Mouse (Mus musculus) midbrain, embryonic 11.5 days (tissue): ENCODE results near the gene Nprl2. TPM values are rescaled to one million over a fixed set of nuclear protein-coding genes. Genes with fewer than 3 reads are reported as not detected.

Source experiments
- ATAC-seq: fragments of 200-750 bp; cut with Nextera tagmentation; 2 replicates; pipeline ENCODE4 v1.8.0; 2017; ENCODE audit warnings: moderate TSS enrichment, moderate library complexity; ENCODE audit not compliant: low FRiP score
- DNase-seq: peaks from one replicate; pipeline ENCODE4 v3.0.0; 2015; ENCODE audit warnings: low spot score; ENCODE audit errors: missing footprints
- H3K27ac ChIP-seq: fragments of 300-500 bp; sonication (generic); 2 replicates; pipeline ENCODE4 v1.5.1; 2014; ENCODE audit warnings: low read depth, low read length
- H3K27me3 ChIP-seq: fragments of 300-500 bp; sonication (generic); 2 replicates; pipeline ENCODE4 v1.6.1; 2014; ENCODE audit warnings: mild to moderate bottlenecking, low read length, moderate library complexity, mixed read lengths; ENCODE audit not compliant: control insufficient read depth, insufficient read depth
- H3K36me3 ChIP-seq: fragments of 300-500 bp; sonication (generic); 2 replicates; pipeline ENCODE4 v1.6.1; 2014; ENCODE audit warnings: mild to moderate bottlenecking, low read length, moderate library complexity, mixed read lengths; ENCODE audit not compliant: control insufficient read depth, insufficient read depth
- H3K4me1 ChIP-seq: fragments of 300-500 bp; sonication (generic); 2 replicates; pipeline ENCODE4 v1.6.1; 2014; ENCODE audit warnings: low read length; ENCODE audit not compliant: control insufficient read depth, insufficient read depth
- H3K4me2 ChIP-seq: fragments of 300-500 bp; sonication (generic); 2 replicates; pipeline ENCODE4 v1.6.1; 2014; ENCODE audit warnings: mild to moderate bottlenecking, moderate library complexity
- H3K4me3 ChIP-seq: fragments of 300-500 bp; sonication (generic); 2 replicates; pipeline ENCODE4 v1.5.1; 2014; ENCODE audit warnings: low read depth, low read length
- H3K9ac ChIP-seq: fragments of 300-500 bp; sonication (generic); 2 replicates; pipeline ENCODE4 v1.6.1; 2014; ENCODE audit warnings: low read length
- H3K9me3 ChIP-seq: fragments of 300-500 bp; sonication (generic); 2 replicates; pipeline ENCODE4 v1.6.1; 2016; ENCODE audit warnings: low read length; ENCODE audit not compliant: control insufficient read depth
- WGBS: fragments of 180-500 bp; shearing (Covaris S2); extraction: QIAGEN DNeasy Blood & Tissue Kit; methylation state at CpG from one replicate; pipeline ENCODE4 v1.1.7; 2014; 5-methylcytosine and 5-hydroxymethylcytosine counted together
- polyA plus RNA-seq: library from polyadenylated mRNA; unstranded; fragments of >200 nt; fragmentation: Nextera tagmentation; extraction: Ambion mirVana; gene quantifications from 2 replicates; pipeline ENCODE4 v1.2.1, GENCODE M21; 2014

Gene Nprl2
- polyA plus RNA-seq, 1 experiment from 2014 or later = 43.3 TPM

DNA sequence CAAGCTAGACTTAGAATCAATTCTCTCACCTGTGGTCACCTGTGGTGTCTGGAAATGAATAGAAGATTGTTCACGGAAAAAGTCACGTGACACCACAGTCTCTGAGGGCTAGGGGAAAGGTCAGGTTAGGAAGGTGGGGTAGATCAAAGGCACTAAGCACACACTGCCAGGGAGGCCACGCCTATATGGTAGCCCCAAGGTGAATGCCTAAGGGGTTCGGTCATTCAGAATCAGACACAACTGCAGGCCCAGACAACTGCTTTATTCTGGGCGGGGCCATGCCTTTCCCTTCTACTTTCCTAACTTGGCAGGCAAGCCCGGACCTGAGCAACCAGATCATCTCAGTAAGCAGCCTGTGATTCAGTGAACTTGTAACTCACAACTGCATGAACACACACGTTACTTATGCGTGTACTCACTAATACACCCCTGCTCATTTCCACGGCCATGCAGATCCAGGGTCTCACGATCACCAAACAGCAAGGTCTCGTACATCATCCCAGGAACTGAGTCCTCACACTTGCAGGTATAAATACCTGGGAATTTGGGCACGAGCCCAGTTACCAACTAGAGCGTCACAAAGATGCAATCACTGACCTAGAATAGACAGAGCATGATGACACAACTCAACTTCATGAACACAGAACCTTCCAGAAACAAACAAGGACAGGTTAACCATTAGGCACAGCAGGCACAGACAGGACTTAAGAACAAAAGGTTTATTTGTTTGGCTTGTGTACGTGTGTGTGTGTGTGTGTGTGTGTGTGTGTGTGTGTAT is 33.7 kb downstream of the Nprl2 start:
- 88% methylated on average over 14 of the region's 14 CpGs for WGBS
- Histone ChIP-seq H3K9ac (no peak overlapping the region), H3K4me1 (peaks cover 26% of the 10 kb centered on the region), H3K4me2 (no peak overlapping the region), H3K4me3 (no peak overlapping the region), H3K36me3 (peaks cover 24% of the 10 kb centered on the region), H3K27me3 (no peaks in the 10 kb centered on the region), H3K9me3 (no peaks in the 10 kb centered on the region; the same call in 1 of the 2 replicates), H3K27ac (no peak overlapping the region; the same call in 1 of the 2 replicates)
- DNase-seq (no peak), ATAC-seq (no peak)

DNA sequence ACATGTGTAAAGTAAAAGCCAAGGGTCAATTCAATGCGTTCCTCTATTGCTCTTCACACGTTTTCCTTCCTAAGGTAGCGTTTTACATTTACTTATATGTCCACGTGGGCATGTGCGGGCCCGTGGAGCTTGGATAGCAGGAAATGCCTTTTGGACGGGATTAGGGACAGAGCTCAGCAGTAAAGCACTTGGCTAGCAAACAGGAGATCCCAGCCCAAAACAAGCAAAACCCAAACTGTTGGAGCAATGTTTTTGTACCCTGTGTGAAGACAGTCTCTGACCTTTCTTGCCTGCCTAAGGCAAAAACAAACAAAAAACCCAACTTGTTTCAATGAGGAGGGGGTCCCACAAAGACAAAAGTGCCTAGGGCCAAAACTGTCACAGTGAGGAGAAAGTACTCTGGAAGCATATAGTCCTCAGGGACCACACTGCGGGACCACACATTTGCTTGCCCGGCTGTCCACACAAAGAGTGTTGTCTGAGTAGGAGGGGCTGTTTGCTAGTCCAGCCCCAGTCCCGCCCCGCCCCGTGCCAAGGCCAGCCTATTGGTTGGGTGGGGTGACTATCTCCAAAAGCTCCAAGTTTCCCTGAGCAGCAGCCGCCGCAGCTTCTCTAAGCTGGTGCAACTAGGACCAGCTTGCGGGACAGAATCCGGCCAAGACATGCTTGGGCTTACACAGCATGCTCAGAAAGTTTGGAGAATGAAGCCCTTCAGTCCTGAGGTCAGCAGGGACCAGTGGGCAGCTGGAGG is 34.5 kb downstream of the Nprl2 start, which contains the start of gene Hyal1:
Gene Hyal1, plus strand, starts transcription at position 571 of the 751 bp plus-strand sequence.
- Histone ChIP-seq H3K9me3 (no peaks in the 10 kb centered on the region; the same call in 1 of the 2 replicates), H3K27ac (peak within 1 kb of the TSS; percentile 20), H3K36me3 (peaks cover 20% of the 10 kb centered on the region), H3K9ac (peak within 1 kb of the TSS; percentile 36), H3K4me3 (peak within 1 kb of the TSS; percentile 33), H3K4me1 (peaks cover 26% of the 10 kb centered on the region), H3K27me3 (no peaks in the 10 kb centered on the region), H3K4me2 (peak within 1 kb of the TSS; percentile 51)
- peak; percentile 83 for ATAC-seq
- DNase-seq = peak; percentile 93
- WGBS = 29% methylated on average over 16 of the region's 16 CpGs

DNA sequence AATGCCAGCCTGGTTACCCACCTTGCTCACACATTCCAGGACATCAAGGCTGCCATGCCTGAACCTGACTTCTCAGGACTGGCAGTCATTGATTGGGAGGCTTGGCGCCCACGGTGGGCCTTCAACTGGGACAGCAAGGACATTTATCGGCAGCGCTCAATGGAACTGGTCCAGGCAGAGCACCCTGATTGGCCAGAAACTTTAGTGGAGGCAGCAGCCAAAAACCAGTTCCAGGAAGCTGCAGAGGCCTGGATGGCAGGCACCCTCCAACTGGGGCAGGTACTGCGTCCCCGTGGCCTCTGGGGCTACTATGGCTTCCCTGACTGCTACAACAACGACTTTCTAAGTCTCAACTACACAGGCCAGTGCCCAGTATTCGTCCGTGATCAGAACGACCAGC is 35.8 kb downstream of the Nprl2 start:
- H3K4me1 ChIP-seq = peaks cover 24% of the 10 kb centered on the region
- no peak overlapping the region for H3K4me2 ChIP-seq
- H3K36me3 ChIP-seq = peaks cover 6% of the 10 kb centered on the region
- no peak overlapping the region for H3K9ac ChIP-seq
- H3K27ac ChIP-seq = no peak overlapping the region
- H3K27me3 ChIP-seq = no peaks in the 10 kb centered on the region
- H3K9me3 ChIP-seq = no peaks in the 10 kb centered on the region; the same call in 1 of the 2 replicates
- DNase-seq (no peak), ATAC-seq (no peak)
- no peak overlapping the region for H3K4me3 ChIP-seq
- WGBS = 92% methylated on average over 10 of the region's 10 CpGs

DNA sequence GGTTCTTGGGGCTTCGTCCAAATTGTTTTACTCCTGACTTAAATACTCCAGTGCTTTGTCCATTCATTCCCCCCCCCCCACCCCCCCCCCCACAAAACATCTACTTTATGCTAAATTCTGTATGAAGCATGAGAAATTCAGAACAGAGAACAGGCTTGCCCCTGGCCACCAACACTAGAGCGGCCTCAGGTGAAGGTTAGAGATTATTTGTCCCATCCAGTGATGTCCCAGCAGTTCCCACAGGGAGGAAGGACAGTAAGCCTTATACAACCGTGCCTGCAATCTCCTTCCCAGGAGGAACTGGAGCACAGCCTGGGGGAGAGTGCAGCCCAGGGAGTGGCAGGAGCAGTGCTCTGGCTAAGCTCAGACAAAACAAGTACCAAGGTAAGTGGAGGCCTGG is 36.6 kb downstream of the Nprl2 start, which contains the start of gene Naa80:
Gene Naa80, plus strand, starts transcription at position 301 of the 400 bp plus-strand sequence.
- no peak within 1 kb of the TSS for H3K4me3 ChIP-seq
- no peaks in the 10 kb centered on the region; the same call in 1 of the 2 replicates for H3K9me3 ChIP-seq
- no peak within 1 kb of the TSS for H3K9ac ChIP-seq
- peaks cover 24% of the 10 kb centered on the region for H3K4me1 ChIP-seq
- 85% methylated on average over 3 of the region's 3 CpGs for WGBS
- ATAC-seq = no peak
- no peak within 1 kb of the TSS for H3K4me2 ChIP-seq
- no peak for DNase-seq
- no peak within 1 kb of the TSS for H3K27ac ChIP-seq
- no peaks in the 10 kb centered on the region for H3K27me3 ChIP-seq
- H3K36me3 ChIP-seq = no peaks in the 10 kb centered on the region

DNA sequence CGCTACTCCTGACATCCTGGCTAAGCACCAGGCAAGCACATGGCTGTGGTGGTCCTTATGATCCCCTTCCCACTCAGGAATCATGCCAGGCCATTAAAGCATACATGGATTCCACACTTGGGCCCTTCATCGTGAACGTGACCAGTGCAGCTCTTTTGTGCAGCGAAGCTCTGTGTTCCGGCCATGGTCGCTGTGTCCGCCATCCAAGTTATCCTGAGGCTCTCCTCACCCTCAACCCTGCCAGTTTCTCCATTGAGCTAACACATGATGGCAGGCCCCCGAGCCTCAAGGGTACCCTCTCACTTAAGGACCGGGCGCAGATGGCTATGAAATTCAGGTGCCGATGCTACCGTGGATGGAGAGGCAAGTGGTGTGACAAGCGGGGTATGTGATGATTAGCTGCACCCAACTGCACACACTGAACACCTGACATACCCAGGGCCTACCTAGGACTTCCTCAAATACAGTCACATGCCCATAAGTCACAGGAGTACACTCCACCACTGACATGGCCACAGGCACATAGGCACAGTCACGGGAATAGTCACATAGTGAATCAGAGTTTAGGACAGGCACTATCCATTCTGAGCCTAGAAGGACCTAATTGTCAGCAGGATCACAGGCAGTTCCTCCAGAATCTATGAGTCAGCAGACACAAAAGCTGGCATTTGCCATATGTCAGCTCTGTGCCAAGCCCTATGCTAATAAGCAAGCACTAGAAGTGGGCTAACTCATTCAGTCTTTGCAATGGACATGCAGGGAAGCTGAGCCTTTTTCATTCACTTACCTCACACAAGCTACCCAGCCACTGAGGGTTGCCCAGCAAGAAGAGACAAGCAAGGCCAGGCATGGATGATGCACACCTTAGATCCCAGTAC is 37.2 kb downstream of the Nprl2 start:
- WGBS = 97% methylated on average over 14 of the region's 14 CpGs
- no peaks in the 10 kb centered on the region for H3K27me3 ChIP-seq
- H3K4me2 ChIP-seq = no peak overlapping the region
- no peak overlapping the region for H3K4me3 ChIP-seq
- no peak overlapping the region for H3K9ac ChIP-seq
- H3K36me3 ChIP-seq = no peaks in the 10 kb centered on the region
- DNase-seq (no peak), ATAC-seq (no peak)
- peaks cover 24% of the 10 kb centered on the region for H3K4me1 ChIP-seq
- no peaks in the 10 kb centered on the region for H3K9me3 ChIP-seq
- H3K27ac ChIP-seq = no peak overlapping the region

DNA sequence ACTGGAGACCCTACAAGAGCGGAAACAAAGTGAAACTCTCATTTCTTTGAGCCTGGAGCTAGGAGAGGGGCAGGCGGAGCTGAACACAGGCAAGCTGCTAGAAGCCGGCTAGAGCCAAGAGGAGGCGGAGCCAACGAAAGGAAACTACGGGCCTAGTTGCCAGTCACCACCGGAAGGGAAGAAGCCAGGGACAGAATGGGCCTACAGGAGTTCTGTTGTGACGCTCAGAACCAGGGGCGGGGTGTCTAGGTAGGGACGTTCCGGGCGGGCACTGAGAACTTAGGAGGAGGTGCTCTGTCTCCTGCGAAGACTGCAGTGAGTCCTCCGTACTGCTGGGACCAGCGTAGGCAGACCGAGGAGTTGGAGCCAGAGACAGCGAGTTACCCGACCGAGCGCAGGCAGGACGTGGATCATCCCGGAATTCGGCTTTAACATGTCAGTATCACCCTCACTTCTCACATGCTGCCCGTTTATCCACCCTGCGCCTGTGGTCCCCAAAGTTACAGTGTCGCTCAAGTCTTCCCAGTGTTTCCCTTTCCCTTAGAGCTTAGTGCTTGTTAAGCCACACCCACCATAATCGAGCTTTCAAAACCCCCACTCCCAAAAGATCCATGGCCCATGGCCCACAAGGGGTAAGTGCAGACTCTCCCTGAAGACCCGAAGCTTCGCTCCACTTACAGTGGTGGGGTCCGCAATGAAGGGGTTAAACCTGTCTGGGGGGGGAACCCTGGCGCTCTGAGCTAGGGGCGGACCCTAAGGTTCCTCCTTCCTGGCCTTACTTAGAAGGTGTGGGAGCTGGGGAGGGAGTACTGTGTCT is 38.7 kb downstream of the Nprl2 start, which contains the start of gene Hyal3:
Gene Hyal3, plus strand, starts transcription at position 318 of the 817 bp plus-strand sequence.
- Histone ChIP-seq H3K27ac (peak within 1 kb of the TSS; percentile 37; the same call in 1 of the 2 replicates), H3K9me3 (no peaks in the 10 kb centered on the region), H3K36me3 (no peaks in the 10 kb centered on the region), H3K4me2 (peak within 1 kb of the TSS; percentile 70), H3K27me3 (no peaks in the 10 kb centered on the region), H3K4me1 (peaks cover 24% of the 10 kb centered on the region), H3K4me3 (peak within 1 kb of the TSS; percentile 57), H3K9ac (peak within 1 kb of the TSS; percentile 79)
- WGBS = 1% methylated on average over 32 of the region's 32 CpGs
- peak; percentile 94 for DNase-seq
- peak; percentile 66 for ATAC-seq

DNA sequence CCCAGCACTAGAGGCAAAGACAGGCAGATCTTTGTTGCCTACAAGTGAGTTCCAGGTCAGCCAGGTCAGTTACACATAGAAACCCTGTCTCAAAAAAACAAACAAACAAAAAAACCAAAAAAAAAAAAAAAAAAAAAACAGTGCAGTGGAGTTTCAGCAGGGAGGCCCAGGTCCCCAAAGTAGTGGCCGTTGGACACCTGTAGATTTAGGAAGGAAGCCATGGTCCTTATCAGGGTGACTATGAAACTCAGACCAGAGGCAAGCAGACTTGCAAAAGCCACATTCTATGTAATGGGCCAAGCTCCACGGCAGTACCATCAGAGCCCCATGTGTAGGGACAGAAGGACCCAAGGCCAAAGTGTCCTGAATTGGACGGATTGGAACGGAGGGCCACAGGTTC is 39.6 kb downstream of the Nprl2 start:
- H3K9ac ChIP-seq = no peak overlapping the region; the same call in 1 of the 2 replicates

More for the DNA sequence above, 39.6 kb downstream of the Nprl2 start:
- Histone ChIP-seq H3K9me3 (no peaks in the 10 kb centered on the region), H3K36me3 (no peaks in the 10 kb centered on the region), H3K4me3 (peak overlapping the region; percentile 57; the same call in 1 of the 2 replicates), H3K27ac (no peak overlapping the region), H3K27me3 (no peaks in the 10 kb centered on the region), H3K4me1 (peaks cover 20% of the 10 kb centered on the region), H3K4me2 (peak overlapping the region; percentile 70; the same call in 1 of the 2 replicates)
- no peak for DNase-seq
- WGBS = 80% methylated on average over 4 of the region's 4 CpGs
- ATAC-seq = no peak
